Mouse (Mus musculus) limb, embryonic 12.5 days (tissue): ENCODE measurements around the gene Gpn3. TPM values are rescaled to one million over a fixed set of nuclear protein-coding genes. Genes with fewer than 3 reads are reported as not detected.

Source experiments
- ATAC-seq: fragments of 200-750 bp; cut with Nextera tagmentation; 2 replicates; pipeline ENCODE4 v1.8.0; 2017; ENCODE audit warnings: low read depth, moderate TSS enrichment; ENCODE audit not compliant: insufficient number of reproducible peaks, insufficient read depth, low FRiP score, low TSS enrichment
- H3K27ac ChIP-seq: fragments of 300-500 bp; sonication (generic); 2 replicates; pipeline ENCODE4 v1.5.1; 2016; ENCODE audit warnings: mild to moderate bottlenecking, moderate library complexity
- H3K27me3 ChIP-seq: fragments of 300-500 bp; sonication (generic); 2 replicates; pipeline ENCODE4 v1.6.1; 2016; ENCODE audit warnings: mild to moderate bottlenecking, moderate library complexity
- H3K36me3 ChIP-seq: fragments of 300-500 bp; sonication (generic); 2 replicates; pipeline ENCODE4 v1.6.1; 2016; ENCODE audit warnings: mild to moderate bottlenecking, moderate library complexity
- H3K4me1 ChIP-seq: fragments of 300-500 bp; sonication (generic); replicated peaks from 2 replicates; pipeline ENCODE4 v1.6.1; 2016
- H3K4me2 ChIP-seq: fragments of 300-500 bp; sonication (generic); 2 replicates; pipeline ENCODE4 v1.6.1; 2016; ENCODE audit warnings: mild to moderate bottlenecking, moderate library complexity
- H3K4me3 ChIP-seq: fragments of 300-500 bp; sonication (generic); replicated peaks from 2 replicates; pipeline ENCODE4 v1.5.1; 2016; ENCODE audit warnings: mild to moderate bottlenecking
- H3K9ac ChIP-seq: fragments of 300-500 bp; sonication (generic); replicated peaks from 2 replicates; pipeline ENCODE4 v1.6.1; 2016; ENCODE audit warnings: mild to moderate bottlenecking, moderate library complexity
- H3K9me3 ChIP-seq: fragments of 300-500 bp; sonication (generic); 2 replicates; pipeline ENCODE4 v1.6.1; 2016; ENCODE audit warnings: mild to moderate bottlenecking, moderate library complexity
- WGBS: fragments of 180-500 bp; shearing (Covaris S2); methylation state at CpG from one replicate; pipeline ENCODE4 v1.1.7; 2016; 5-methylcytosine and 5-hydroxymethylcytosine counted together
- polyA plus RNA-seq: library from polyadenylated mRNA; unstranded; fragments of >200 nt; fragmentation: Nextera tagmentation; extraction: Ambion mirVana; gene quantifications from 2 replicates; pipeline ENCODE4 v1.2.1, GENCODE M21; 2016

The Gpn3 gene
- 85.8 and 87.2 TPM in 2 replicates for polyA plus RNA-seq

DNA sequence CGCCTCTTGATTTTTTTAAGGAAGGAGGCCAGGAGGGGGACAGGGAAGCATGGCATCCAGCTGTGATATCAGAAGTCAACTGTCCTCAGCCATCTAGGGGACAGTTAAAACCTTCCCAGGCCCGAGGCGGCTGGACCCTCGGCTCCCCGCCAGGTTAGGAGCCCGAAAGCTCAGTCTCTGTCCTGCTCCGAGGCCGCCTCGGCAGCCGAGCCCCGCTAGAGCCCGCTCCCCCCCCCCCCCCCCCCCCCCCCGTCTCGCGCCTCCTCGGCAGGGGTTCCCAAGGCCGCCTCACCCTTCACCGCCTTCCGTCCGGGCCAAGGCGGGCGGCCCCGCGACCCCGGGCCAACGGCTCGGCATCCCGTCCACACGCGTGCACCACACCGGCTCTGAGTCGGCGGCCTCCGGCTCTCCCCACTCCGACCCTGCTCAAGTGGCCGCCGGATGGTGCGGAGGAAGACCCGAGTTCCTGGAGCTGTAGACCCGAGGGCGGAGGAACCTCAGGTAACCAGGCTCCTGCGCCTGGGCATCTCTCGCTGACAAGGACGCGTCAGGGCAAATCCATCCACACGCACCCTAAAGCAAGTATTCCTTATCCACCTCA lies at the start of gene Gpn3:
TSS of gene Gpn3 (plus strand) at position 286 of the 601 bp plus-strand sequence.
- peaks cover 16% of the 10 kb centered on the region for H3K4me1 ChIP-seq
- H3K9me3 ChIP-seq = no peaks in the 10 kb centered on the region
- H3K36me3 ChIP-seq = peaks cover 53% of the 10 kb centered on the region
- peak; percentile 77 for ATAC-seq
- H3K4me2 ChIP-seq = peak within 1 kb of the TSS; percentile 71
- H3K9ac ChIP-seq = peak within 1 kb of the TSS; percentile 81
- peak within 1 kb of the TSS; percentile 75 for H3K4me3 ChIP-seq
- no peaks in the 10 kb centered on the region for H3K27me3 ChIP-seq
- H3K27ac ChIP-seq = peak within 1 kb of the TSS; percentile 96
- WGBS = under 1% methylated on average over 40 of the region's 46 CpGs

DNA sequence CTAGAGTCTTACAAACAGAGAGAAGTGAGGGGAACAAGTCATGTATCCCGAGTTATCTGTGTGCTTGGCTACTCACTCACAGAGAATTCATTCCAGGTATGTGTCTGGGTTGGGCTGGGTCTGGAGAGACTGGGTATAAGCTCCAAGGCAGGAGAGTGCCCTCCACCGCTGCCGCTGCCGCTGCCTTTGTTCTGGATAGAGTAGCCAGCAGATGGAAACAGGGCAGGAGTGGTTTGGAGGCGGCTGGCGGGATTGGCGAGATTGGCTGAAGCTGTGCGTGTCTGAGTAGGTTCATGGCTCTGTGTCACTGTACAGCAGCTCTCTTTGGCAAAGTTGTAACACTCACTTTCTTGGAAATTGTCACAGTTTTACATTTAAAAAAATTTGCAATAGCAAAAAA lies 48.2 kb upstream of the Gpn3 start:
- ATAC-seq = no peak
- Histone ChIP-seq H3K36me3 (peaks cover 62% of the 10 kb centered on the region), H3K27me3 (no peaks in the 10 kb centered on the region)

GRCm38 (mm10) chr5:122324608-122325431 lies 46.9 kb upstream of the Gpn3 start:
- 88% methylated on average over 23 of the region's 23 CpGs for WGBS
- Histone ChIP-seq H3K9ac (no peak overlapping the region), H3K9me3 (no peaks in the 10 kb centered on the region), H3K27ac (no peak overlapping the region), H3K27me3 (no peaks in the 10 kb centered on the region), H3K4me2 (no peak overlapping the region), H3K4me1 (no peaks in the 10 kb centered on the region), H3K36me3 (peaks cover 57% of the 10 kb centered on the region), H3K4me3 (no peak overlapping the region)
- ATAC-seq = no peak

More for the DNA sequence above, 48.2 kb upstream of the Gpn3 start:
- Histone ChIP-seq H3K4me2 (no peak overlapping the region), H3K9ac (no peak overlapping the region), H3K27ac (no peak overlapping the region), H3K4me1 (peaks cover 6% of the 10 kb centered on the region), H3K9me3 (no peaks in the 10 kb centered on the region), H3K4me3 (no peak overlapping the region)
- 76% methylated on average over 8 of the region's 8 CpGs for WGBS

GRCm38 (mm10) chr5:122325477-122325876 lies 46.2 kb upstream of the Gpn3 start:
- peaks cover 50% of the 10 kb centered on the region for H3K36me3 ChIP-seq
- H3K4me1 ChIP-seq = no peaks in the 10 kb centered on the region
- H3K27me3 ChIP-seq = no peaks in the 10 kb centered on the region
- H3K4me2 ChIP-seq = no peak overlapping the region
- no peak overlapping the region for H3K27ac ChIP-seq
- H3K9me3 ChIP-seq = no peaks in the 10 kb centered on the region
- no peak for ATAC-seq
- H3K9ac ChIP-seq = no peak overlapping the region
- no peak overlapping the region for H3K4me3 ChIP-seq
- WGBS = 84% methylated on average over 8 of the region's 8 CpGs

- no peaks in the 10 kb centered on the region for H3K4me1 ChIP-seq
- no peak overlapping the region for H3K4me2 ChIP-seq
- no peak overlapping the region for H3K9ac ChIP-seq
- no peaks in the 10 kb centered on the region for H3K27me3 ChIP-seq
- no peak overlapping the region for H3K4me3 ChIP-seq
- H3K27ac ChIP-seq = no peak overlapping the region
- H3K9me3 ChIP-seq = no peaks in the 10 kb centered on the region
- no peak for ATAC-seq
- H3K36me3 ChIP-seq = peaks cover 34% of the 10 kb centered on the region
- 83% methylated on average over 3 of the region's 3 CpGs for WGBS
Measured at GRCm38 (mm10) chr5:122327283-122327682, 44.4 kb upstream of the Gpn3 start.

DNA sequence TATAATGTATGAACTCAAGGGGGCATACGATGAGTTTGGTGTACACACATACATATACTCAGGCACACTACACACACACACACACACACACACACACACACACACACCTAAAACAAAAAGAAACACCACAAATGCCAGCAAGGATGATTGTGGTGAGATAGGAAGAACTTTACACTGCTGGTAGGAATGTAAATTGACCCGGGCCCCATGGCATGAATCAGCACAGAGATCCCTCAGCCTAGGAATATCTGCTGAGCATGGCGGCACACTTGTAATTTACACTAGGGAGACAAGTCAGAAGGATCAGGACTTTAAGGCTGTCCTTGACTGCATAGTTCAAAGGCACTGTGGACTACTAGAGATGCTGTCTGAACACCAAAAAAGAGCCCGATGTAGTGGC lies 41.4 kb upstream of the Gpn3 start:
- no peak overlapping the region for H3K9ac ChIP-seq
- no peaks in the 10 kb centered on the region for H3K4me1 ChIP-seq
- H3K27ac ChIP-seq = no peak overlapping the region
- WGBS = 88% methylated on average over 4 of the region's 4 CpGs
- H3K36me3 ChIP-seq = peaks cover 12% of the 10 kb centered on the region
- H3K4me3 ChIP-seq = no peak overlapping the region
- no peak for ATAC-seq
- H3K4me2 ChIP-seq = no peak overlapping the region
- H3K9me3 ChIP-seq = no peaks in the 10 kb centered on the region
- no peaks in the 10 kb centered on the region for H3K27me3 ChIP-seq

- no peaks in the 10 kb centered on the region for H3K9me3 ChIP-seq
- H3K36me3 ChIP-seq = no peaks in the 10 kb centered on the region
- no peak overlapping the region for H3K27ac ChIP-seq
- no peak overlapping the region for H3K4me3 ChIP-seq
- WGBS = 78% methylated on average over 3 of the region's 3 CpGs
- no peak overlapping the region for H3K9ac ChIP-seq
- H3K4me1 ChIP-seq = no peaks in the 10 kb centered on the region
- H3K27me3 ChIP-seq = no peaks in the 10 kb centered on the region
- ATAC-seq = no peak
- no peak overlapping the region for H3K4me2 ChIP-seq
Measured at GRCm38 (mm10) chr5:122334682-122335081, 37.0 kb upstream of the Gpn3 start.

- Histone ChIP-seq H3K27ac (no peak overlapping the region), H3K4me3 (no peak overlapping the region), H3K4me1 (no peaks in the 10 kb centered on the region), H3K9me3 (no peaks in the 10 kb centered on the region), H3K36me3 (no peaks in the 10 kb centered on the region), H3K9ac (no peak overlapping the region), H3K4me2 (no peak overlapping the region), H3K27me3 (no peaks in the 10 kb centered on the region)
- 86% methylated on average over 7 of the region's 7 CpGs for WGBS
- no peak for ATAC-seq
Measured at GRCm38 (mm10) chr5:122336554-122337294, 35.0 kb upstream of the Gpn3 start.

GRCm38 (mm10) chr5:122342874-122343273 lies 28.8 kb upstream of the Gpn3 start:
- 86% methylated on average over 1 of the region's 1 CpGs for WGBS
- Histone ChIP-seq H3K4me1 (no peaks in the 10 kb centered on the region), H3K9me3 (0 out of 2 replicates have a peak, but pooled peaks cover 3% of the 10 kb centered on the region), H3K36me3 (no peaks in the 10 kb centered on the region), H3K4me2 (no peak overlapping the region), H3K27ac (no peak overlapping the region), H3K4me3 (no peak overlapping the region), H3K27me3 (peaks cover 8% of the 10 kb centered on the region), H3K9ac (no peak overlapping the region)
- no peak for ATAC-seq

DNA sequence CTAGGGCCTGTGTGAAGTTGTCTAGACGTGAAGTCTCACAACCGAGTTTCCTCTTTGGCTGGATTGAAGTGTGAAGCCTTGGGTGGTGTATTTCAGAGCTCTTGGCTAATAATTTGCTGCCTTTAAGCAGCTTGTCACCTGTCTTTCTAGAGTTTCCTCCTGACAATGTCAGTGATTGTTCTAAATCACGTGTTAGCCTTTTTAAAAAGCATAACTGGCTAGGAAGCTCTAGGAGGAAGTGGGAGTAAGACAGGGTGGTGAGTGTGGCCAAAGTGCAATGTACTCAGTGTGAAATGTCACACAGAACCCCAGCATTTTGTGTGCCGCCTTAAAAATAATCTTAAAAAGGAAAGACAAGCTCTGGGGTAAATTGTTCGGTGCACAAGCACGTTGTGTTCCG lies 27.9 kb upstream of the Gpn3 start:
- no peak overlapping the region for H3K4me2 ChIP-seq
- H3K27me3 ChIP-seq = peaks cover 8% of the 10 kb centered on the region
- 56% methylated on average over 7 of the region's 7 CpGs for WGBS
- no peak overlapping the region for H3K4me3 ChIP-seq
- H3K9me3 ChIP-seq = 0 out of 2 replicates have a peak, but pooled peaks cover 3% of the 10 kb centered on the region
- no peak overlapping the region for H3K9ac ChIP-seq
- no peak overlapping the region for H3K27ac ChIP-seq
- no peak for ATAC-seq
- no peaks in the 10 kb centered on the region for H3K4me1 ChIP-seq
- H3K36me3 ChIP-seq = no peaks in the 10 kb centered on the region

DNA sequence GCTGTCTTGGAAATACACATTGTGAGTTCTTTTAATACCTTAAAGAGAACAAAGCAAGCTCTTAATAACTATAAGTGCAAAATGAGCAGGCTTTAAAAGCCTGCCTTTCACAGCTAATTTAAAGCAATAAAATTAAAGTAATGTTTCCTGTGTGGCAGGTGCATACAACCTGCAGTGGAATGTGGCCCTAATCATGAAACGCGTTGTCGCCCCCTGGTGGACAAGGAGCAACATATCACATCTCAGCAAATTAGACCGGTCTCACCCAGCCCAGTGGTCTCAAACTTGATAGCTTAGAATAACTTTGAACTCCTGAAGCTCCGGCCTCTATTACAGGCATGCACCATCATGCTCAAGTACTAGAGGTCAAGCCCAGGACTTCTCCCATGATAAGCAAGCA lies 27.4 kb upstream of the Gpn3 start:
- Histone ChIP-seq H3K9me3 (0 out of 2 replicates have a peak, but pooled peaks cover 3% of the 10 kb centered on the region), H3K27me3 (peaks cover 8% of the 10 kb centered on the region), H3K36me3 (no peaks in the 10 kb centered on the region), H3K4me1 (no peaks in the 10 kb centered on the region), H3K9ac (no peak overlapping the region), H3K27ac (no peak overlapping the region), H3K4me3 (no peak overlapping the region), H3K4me2 (no peak overlapping the region)
- WGBS = 7% methylated on average over 5 of the region's 5 CpGs
- no peak for ATAC-seq
